Mouse (Mus musculus): ENCODE measurements around the gene Spesp1.
A peak's percentile ranks its signal among the peaks of the same experiment; 100 is the strongest.

The Spesp1 gene

GRCm38 (mm10) chr9:62281991-62282390 lies at the start of gene Spesp1:
Spesp1 (minus strand) TSS chr9:62282208.
- no peak for DNase-seq

DNA sequence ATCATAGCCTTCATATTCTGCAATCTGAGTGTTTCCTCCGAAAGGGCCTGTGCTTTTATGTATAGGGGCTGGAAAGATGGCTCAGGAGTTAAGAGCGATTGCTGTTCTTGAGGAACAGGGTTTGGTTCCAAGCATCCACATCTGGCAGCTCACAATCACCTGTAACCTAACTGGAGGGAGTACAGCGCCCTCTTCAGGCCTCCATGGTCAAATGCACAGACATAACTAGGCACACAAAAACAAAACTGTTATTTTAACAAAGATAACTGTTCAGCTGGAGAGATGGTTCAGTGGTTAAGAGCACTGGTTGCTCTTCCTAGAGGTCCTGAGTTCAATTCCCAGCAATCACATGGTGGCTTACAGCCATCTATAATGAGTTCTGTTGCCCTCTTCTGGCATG lies 44.0 kb upstream of the Spesp1 start:
- DNase-seq, result no peak

DNA sequence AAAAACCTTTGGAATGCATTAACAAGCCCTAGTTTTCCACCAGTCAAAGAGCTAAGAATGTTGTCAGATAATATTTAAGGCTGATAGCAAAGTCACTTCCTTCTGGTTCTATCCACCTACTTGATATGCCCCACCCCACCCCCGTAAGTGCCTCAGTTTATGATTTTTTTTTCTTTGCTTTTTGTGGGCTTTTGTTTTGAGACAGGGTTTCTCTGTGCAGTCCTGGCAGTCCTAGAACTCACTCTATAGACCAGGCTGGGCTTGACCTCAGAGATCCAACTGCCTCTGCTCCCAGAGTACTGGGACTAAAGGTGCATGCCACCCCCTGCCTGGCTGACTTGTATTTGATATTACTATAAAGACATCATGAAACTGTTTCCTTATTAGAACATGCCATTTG lies 41.8 kb upstream of the Spesp1 start:
- DNase-seq, result no peak

- DNase-seq, result no peak
Measured at GRCm38 (mm10) chr9:62318729-62319128, 36.7 kb upstream of the Spesp1 start.

DNA sequence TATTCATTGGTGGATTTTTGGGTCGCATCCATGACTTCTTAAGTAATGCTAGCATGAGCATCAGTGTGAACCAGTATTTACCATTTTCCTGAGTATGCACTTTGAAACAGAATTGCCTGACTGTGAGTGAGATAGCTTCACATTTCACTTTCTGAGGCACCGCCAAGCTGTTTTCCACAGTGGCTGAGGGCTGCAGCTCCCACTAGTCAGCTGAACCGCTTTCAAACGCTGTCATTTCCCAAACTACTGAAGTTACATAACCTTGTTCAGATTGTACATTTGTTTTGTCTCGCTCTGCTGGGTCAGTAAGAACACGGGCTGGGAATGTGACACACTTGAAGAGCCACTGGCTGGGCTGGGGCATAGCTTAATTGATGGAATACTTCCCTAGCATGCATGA lies 33.5 kb upstream of the Spesp1 start:
- DNase-seq, result no peak

GRCm38 (mm10) chr9:62296891-62297290 lies 14.9 kb upstream of the Spesp1 start:
- DNase-seq, result no peak

DNA sequence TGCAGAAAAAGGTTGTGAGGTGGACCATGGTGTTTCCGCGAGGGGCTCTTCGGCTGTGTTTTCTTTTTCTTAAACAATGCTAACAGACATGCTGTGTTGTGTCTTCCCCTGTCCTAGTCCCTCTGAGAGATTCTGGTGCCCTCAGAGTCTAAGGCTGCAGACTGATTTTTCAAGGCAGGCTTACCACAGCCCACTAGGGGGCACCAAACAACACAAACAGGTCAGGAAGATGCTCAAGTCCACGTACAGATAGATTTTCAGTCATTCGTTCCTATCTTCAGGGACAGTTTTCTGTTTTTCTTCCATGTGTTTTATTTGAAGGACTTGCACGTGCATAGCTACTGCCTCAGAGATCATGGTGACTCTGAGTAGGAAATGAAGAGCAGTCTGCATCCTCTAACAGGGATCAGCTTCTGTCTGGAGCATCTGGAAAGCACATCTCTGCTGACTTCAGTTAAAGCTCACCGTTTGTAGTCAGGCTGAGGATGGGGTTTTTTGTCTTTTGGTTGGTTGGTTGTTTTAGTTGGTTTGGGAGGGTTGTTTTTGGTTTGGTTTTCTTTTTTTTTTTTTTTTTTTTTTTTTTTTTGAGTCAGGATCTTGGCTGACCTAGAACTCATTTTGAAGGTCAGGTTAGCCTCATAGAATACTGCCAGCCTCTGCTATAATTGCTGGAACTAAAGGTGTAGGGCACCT lies 13.1 kb upstream of the Spesp1 start:
- peak; percentile 82 for DNase-seq

DNA sequence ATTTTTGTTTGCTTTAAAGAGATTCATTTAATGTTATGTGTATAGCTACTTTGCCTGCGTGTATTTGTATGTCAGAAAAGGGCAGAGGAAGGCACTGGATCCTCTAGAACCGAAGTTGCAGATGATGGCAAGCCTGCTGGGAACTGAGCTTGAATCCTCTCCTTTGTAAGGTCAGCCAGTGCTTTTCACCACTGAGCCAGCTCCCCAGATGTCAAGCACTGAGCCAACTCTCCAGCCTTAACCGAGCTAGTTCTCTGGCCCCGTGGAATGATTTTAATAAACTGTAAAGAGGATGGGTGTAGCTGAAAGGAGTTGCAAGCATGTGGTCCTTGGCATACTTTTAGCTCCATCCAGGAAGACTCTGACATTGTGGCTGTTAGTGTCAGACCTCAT lies 5.6 kb upstream of the Spesp1 start:
- no peak for DNase-seq

- DNase-seq, result peak; percentile 81
Measured at GRCm38 (mm10) chr9:62286967-62287632, 5.1 kb upstream of the Spesp1 start.

DNA sequence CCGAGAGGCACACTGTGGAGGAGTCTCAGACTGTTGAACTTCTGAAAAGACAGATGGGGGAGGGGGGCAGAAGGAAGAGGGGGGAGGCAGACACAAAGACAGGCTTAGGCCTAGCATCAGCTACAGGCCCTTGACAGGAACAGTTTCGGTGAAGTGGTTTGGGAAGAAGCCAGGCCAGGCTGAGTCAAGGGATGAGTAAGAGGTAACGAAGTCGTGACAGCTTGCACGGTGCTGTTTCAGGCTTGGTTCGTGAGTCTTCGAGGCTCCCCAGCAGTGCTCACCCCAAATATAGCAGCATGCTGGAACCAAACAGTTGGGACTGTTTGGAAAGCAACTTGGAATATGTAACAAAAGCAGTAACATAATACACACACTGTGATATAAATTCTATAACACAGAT lies 2.3 kb upstream of the Spesp1 start:
- DNase-seq, result no peak

GRCm38 (mm10) chr9:62276899-62277298 lies 5.1 kb downstream of the Spesp1 start:
- DNase-seq, result no peak

- DNase-seq, result no peak
Measured at GRCm38 (mm10) chr9:62270775-62271399, 11.1 kb downstream of the Spesp1 start.

- DNase-seq, result no peak
Measured at GRCm38 (mm10) chr9:62269161-62269560, 12.8 kb downstream of the Spesp1 start.

- DNase-seq, result no peak
Measured at GRCm38 (mm10) chr9:62265278-62265677, 16.7 kb downstream of the Spesp1 start.

- no peak for DNase-seq
Measured at GRCm38 (mm10) chr9:62263652-62264051, 18.4 kb downstream of the Spesp1 start.

DNA sequence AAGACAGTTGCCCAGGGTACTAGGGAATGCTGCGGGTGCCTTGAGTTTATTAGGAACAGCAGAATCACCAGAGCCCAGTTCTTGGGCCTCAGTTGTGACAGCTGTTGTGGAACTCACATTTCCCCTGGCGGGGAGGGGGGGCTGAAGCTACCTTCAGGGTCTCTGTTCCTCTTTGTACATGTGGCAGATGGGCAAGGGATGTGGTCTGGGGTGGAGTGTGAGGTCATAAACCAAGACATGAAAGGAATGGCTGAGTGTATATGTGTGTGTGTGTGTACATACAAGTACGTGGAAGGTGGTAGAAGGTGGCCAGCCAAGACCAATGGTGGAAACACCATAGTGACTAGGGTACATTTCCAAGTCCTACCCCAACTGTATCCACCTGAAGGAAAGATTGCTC lies 20.6 kb downstream of the Spesp1 start:
- DNase-seq, result no peak

DNA sequence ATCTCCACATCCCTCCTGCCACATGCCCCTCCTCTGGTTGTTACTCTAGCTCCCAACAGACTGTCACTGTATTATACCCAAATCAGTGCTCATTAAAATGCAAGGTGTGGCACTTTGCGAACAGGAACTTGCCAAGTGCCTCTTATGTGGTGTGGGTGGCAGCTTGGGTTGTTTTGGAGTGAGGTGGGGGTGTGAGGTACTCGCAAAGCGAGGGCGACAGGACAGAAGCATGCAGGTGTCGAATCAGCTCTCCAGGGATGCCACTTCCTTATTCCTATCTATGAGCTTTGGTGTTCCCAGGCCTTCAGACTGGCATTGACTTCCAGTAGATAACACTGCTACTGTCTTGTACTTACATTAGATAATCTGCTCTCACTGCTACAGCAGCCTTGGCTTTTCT lies 21.0 kb downstream of the Spesp1 start:
- peak; percentile 28 for DNase-seq

- no peak for DNase-seq
Measured at GRCm38 (mm10) chr9:62258005-62258404, 24.0 kb downstream of the Spesp1 start.

DNA sequence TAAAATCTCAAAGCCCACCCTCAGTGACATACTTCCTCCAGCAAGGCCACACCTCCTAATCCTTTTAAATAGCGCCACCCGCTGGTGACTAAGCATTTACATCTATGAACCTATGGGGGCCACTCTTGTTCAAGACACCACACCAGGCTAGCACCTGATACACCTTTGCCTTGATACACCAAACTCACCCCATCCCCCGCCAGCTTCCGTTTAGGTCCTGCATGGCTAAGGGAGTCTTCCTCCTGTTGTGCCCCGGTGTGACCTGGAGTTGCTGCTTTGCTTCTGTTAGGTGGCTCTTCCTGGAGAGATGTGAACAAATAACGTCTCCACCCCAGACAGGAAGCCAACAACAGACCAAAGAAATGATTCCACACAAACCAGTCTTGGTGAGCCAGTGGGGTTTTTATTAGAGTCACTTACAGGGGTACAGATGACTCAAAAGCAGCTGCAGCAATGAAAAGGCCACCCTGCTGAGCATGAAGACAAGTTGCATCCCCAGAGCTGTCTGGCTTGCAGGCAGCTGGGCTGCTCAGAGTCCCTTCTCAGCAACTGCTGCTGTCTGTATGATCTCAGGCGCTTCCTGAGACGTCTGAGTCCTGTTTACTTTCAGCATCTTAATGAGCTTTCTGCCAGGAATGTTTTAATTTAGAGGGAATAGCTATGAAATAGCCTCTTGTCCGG lies 26.0 kb downstream of the Spesp1 start:
- peak; percentile 31 for DNase-seq

DNA sequence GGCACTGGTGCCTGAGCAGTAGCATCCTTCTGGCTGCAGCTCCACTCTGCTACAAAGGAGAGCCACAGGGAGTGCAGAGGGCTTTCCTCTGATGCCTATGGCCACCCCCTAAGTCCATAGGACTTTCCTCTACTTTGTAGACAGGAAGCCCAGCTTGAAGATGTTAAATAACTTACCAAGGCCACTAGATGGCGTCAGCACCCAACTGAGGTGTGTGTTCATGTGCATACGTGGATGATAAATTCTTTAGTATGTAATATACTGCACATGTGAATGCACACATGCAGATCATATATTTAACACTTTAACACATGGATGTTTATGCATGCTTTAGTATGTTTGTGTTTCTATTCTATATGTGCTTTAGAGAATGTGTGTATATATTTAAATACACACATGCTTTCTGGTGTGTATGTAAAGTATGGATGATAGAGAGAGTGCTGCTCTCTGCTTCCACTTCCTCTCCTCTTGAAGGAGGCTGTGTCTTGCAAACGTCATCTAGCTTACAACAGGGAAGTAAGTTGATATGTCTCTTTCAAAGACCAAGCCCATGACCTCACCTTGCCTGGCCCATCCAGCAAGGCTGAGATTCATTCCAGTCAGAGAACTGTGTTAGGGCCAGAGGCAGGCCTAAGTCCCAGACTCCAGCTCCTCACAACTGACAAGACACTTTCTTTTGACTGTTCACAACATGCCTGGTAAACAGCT lies 28.1 kb downstream of the Spesp1 start:
- DNase-seq, result peak; percentile 36

GRCm38 (mm10) chr9:62250296-62250695 lies 31.7 kb downstream of the Spesp1 start:
- no peak for DNase-seq

DNA sequence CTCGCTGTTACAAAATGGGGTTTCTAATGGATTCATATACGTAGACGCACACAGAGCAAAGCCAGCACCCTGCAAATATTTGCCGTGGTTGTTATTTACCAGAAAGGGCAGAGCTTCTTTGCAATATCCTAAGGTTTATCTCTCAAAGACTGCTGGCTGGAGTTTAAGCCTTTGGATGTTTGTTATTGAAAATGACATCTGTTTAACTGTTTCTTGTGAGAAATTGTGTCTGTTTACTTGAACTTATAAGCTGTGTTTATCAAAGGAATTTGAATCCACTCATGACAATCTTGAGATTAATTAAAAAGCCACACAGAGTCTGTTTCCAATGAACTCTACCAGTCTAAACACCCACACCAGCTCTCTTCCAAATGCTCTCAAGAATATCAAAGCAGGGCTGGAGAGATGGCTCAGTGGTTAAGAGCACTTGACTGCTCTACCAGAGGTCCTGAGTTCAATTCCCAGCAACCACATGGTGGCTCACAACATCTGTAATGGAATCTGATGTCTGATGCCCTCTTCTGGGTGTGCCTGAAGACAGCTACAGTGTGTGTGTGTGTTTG lies 35.5 kb downstream of the Spesp1 start:
- no peak for DNase-seq
